8 mouse cellular contexts compared by ENCODE assay signal in genomic region chr2:152375652-152376344, GRCm38 (mm10). TPM values are rescaled to one million over a fixed set of nuclear protein-coding genes. Genes with fewer than 3 reads are reported as not detected.
DNase-seq lines count a peak whose midpoint lies in the region; ATAC-seq lines count a peak whose summit lies in the region.

No protein-coding gene starts in this region.

- intact Hi-C loops in left cerebral cortex, postnatal 14 days (cut with DNase I) = no loop called here

- ATAC-seq in kidney, embryonic 14.5 days (ENCODE audit: low FRiP score, low TSS enrichment) = peak; percentile 59
- ATAC-seq in embryonic facial prominence, embryonic 15.5 days (ENCODE audit: insufficient number of reproducible peaks, low FRiP score, low TSS enrichment, low read depth) = no peak

- H3K4me3 ChIP-seq in kidney, embryonic 14.5 days (ENCODE audit: low read length) = no peak overlapping the region
- H3K4me3 ChIP-seq in embryonic facial prominence, embryonic 15.5 days (replicated peaks) = peak overlapping the region; percentile 17; the same call in 1 of the 2 replicates

- H3K27me3 ChIP-seq in kidney, embryonic 14.5 days (ENCODE audit: control insufficient read depth, insufficient read depth, low read length) = peaks cover 8% of the 10 kb centered on the region
- peaks cover 23% of the 10 kb centered on the region; the same call in 1 of the 2 replicates for H3K27me3 ChIP-seq in embryonic facial prominence, embryonic 15.5 days

- no peak overlapping the region for H3K9ac ChIP-seq in kidney, embryonic 14.5 days (ENCODE audit: low read depth, low read length)
- no peak overlapping the region for H3K9ac ChIP-seq in embryonic facial prominence, embryonic 15.5 days

- H3K9me3 ChIP-seq in kidney, embryonic 14.5 days (ENCODE audit: control insufficient read depth, low read length) = no peaks in the 10 kb centered on the region
- H3K9me3 ChIP-seq in embryonic facial prominence, embryonic 15.5 days (replicated peaks) = no peaks in the 10 kb centered on the region

- peaks cover 6% of the 10 kb centered on the region; the same call in 1 of the 2 replicates for H3K4me1 ChIP-seq in kidney, embryonic 14.5 days (ENCODE audit: control insufficient read depth, insufficient read depth, low read length)
- peaks cover 11% of the 10 kb centered on the region for H3K4me1 ChIP-seq in embryonic facial prominence, embryonic 15.5 days

- no peak for DNase-seq in kidney, postnatal 36 days
- peak; percentile 59 to 66 for DNase-seq in left cerebral cortex, postnatal 14 days (ENCODE audit: low spot score in 2 of 2)
- DNase-seq in right cerebral cortex, adult 18-20 months = peak; percentile 73
- no peak for DNase-seq in MN1 (ENCODE audit: low spot score)
- DNase-seq in Muller cell, postnatal 12 days (ENCODE audit: inconsistent ontology term) = no peak
- DNase-seq in lung, postnatal 10 days = no peak

- 3% methylated on average over 21 of the region's 21 CpGs for WGBS in kidney, embryonic 14.5 days
- 9% methylated on average over 21 of the region's 21 CpGs for WGBS in embryonic facial prominence, embryonic 15.5 days

- no peak overlapping the region for H3K27ac ChIP-seq in kidney, embryonic 14.5 days (ENCODE audit: low read depth, low read length)
- H3K27ac ChIP-seq in embryonic facial prominence, embryonic 15.5 days (replicated peaks) = no peak overlapping the region

- H3K36me3 ChIP-seq in kidney, embryonic 14.5 days (ENCODE audit: control insufficient read depth, insufficient read depth, low read length) = no peaks in the 10 kb centered on the region
- H3K36me3 ChIP-seq in embryonic facial prominence, embryonic 15.5 days = no peaks in the 10 kb centered on the region

- peak overlapping the region; percentile 27; the same call in 1 of the 2 replicates for H3K4me2 ChIP-seq in kidney, embryonic 14.5 days (replicated peaks; ENCODE audit: low read depth, low read length)
- no peak overlapping the region; the same call in 1 of the 2 replicates for H3K4me2 ChIP-seq in embryonic facial prominence, embryonic 15.5 days (replicated peaks)

RNA-seq across cellular contexts. Expression of gene Nrsn2, which starts 0.6 kb away (rescaled TPM):
- polyA plus RNA-seq in kidney, embryonic 14.5 days (2014; fragmentation: Nextera tagmentation; extraction: Ambion mirVana) = 1.7 and 2.4 TPM in 2 replicates
- 1.0 and 1.3 TPM in 2 replicates for polyA plus RNA-seq in embryonic facial prominence, embryonic 15.5 days (2015; fragmentation: Nextera tagmentation; extraction: Ambion mirVana)
- 10 to 100 TPM; 38.3 to 57.6 TPM for total RNA-seq in left cerebral cortex, postnatal 14 days (2021)

RNA-seq across cellular contexts. Expression of gene Sox12, which starts 22.1 kb away (rescaled TPM):
- 22.3 and 25.3 TPM in 2 replicates for polyA plus RNA-seq in kidney, embryonic 14.5 days (2014; fragmentation: Nextera tagmentation; extraction: Ambion mirVana)
- 7.7 and 7.9 TPM in 2 replicates for polyA plus RNA-seq in embryonic facial prominence, embryonic 15.5 days (2015; fragmentation: Nextera tagmentation; extraction: Ambion mirVana)
- total RNA-seq in left cerebral cortex, postnatal 14 days (2021) = 10 to 100 TPM; 17.9 to 22.0 TPM

RNA-seq across cellular contexts. Expression of gene Trib3, which starts 32.0 kb away (rescaled TPM):
- 0.57 and 0.61 TPM in 2 replicates for polyA plus RNA-seq in kidney, embryonic 14.5 days (2014; fragmentation: Nextera tagmentation; extraction: Ambion mirVana)
- 3.9 and 6.5 TPM in 2 replicates for polyA plus RNA-seq in embryonic facial prominence, embryonic 15.5 days (2015; fragmentation: Nextera tagmentation; extraction: Ambion mirVana)
- total RNA-seq in left cerebral cortex, postnatal 14 days (2021) = under 1 TPM; 0.34 to 0.99 TPM

RNA-seq across cellular contexts. Expression of gene Zcchc3, which starts 39.0 kb away (rescaled TPM):
- polyA plus RNA-seq in kidney, embryonic 14.5 days (2014; fragmentation: Nextera tagmentation; extraction: Ambion mirVana) = 51.1 and 62.2 TPM in 2 replicates
- 37.5 and 40.1 TPM in 2 replicates for polyA plus RNA-seq in embryonic facial prominence, embryonic 15.5 days (2015; fragmentation: Nextera tagmentation; extraction: Ambion mirVana)
- 10 to 100 TPM in 1 of 2 experiments, 1 to 10 TPM in 1; 8.7 to 11.9 TPM for total RNA-seq in left cerebral cortex, postnatal 14 days (2021)

RNA-seq across cellular contexts. Expression of gene 6820408C15Rik, which starts 39.6 kb away (rescaled TPM):
- polyA plus RNA-seq in kidney, embryonic 14.5 days (2014; fragmentation: Nextera tagmentation; extraction: Ambion mirVana) = 0.37 TPM in 2 replicates
- 9.4 and 15.2 TPM in 2 replicates for polyA plus RNA-seq in embryonic facial prominence, embryonic 15.5 days (2015; fragmentation: Nextera tagmentation; extraction: Ambion mirVana)
- 1 to 10 TPM; 3.1 to 3.3 TPM for total RNA-seq in left cerebral cortex, postnatal 14 days (2021)

Comparison
In these comparisons a context has a peak if more than half of its experiments do, and no peak if none do; other contexts are left out.
1. DNase-seq: peak in left cerebral cortex, postnatal 14 days (2 of 2) and right cerebral cortex, adult 18-20 months (single experiment); none in kidney, postnatal 36 days (0 of 2), MN1 (single experiment), Muller cell, postnatal 12 days (single experiment) and lung, postnatal 10 days (single experiment).